ENCODE assay signal across 9 mouse cellular contexts in the genomic region with DNA sequence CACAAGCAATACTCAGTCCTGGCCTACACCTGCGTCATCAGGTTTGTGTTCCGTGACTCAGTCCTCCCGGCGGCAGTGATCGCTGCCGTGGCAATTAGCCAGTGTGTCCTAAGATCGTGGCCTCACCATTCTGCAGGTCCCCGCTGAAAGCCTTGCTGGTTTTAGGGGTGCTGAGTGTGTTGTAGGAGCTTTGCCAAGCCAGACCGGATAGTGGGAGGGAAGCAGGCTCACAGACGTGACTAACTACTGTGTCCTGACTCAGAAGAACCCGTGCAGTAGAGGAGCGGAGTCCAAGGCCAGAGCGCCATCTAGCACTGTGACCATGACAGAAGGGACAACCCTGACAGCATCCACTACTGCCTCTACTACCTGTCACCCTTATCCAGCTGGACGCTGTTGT.
DNase-seq lines count a peak whose midpoint lies in the region.
"Had no signal": no experiment of that assay in that cellular context is flagged by ENCODE, and none has a peak within 500 bp of the region (broad histone marks: within the 10 kb centered on the region; RNA-seq: fewer than 3 reads in every experiment).

No protein-coding gene starts in this region.

- no peak overlapping the region for H3K4me3 ChIP-seq in embryonic facial prominence, embryonic 10.5 days
- H3K4me3 ChIP-seq: embryonic facial prominence, embryonic 15.5 days had no signal

- 88% methylated on average over 14 of the region's 14 CpGs for WGBS in embryonic facial prominence, embryonic 10.5 days

- H3K4me1 ChIP-seq in embryonic facial prominence, embryonic 10.5 days: peaks cover 56% of the 10 kb centered on the region

- no peaks in the 10 kb centered on the region for H3K9me3 ChIP-seq in embryonic facial prominence, embryonic 10.5 days
- H3K9me3 ChIP-seq: embryonic facial prominence, embryonic 15.5 days had no signal

- peaks cover 54% of the 10 kb centered on the region for H3K27me3 ChIP-seq in embryonic facial prominence, embryonic 10.5 days (replicated peaks; ENCODE audit: low read depth, poor library complexity, severe bottlenecking)
- H3K27me3 ChIP-seq: embryonic facial prominence, embryonic 15.5 days had no signal

- H3K36me3 ChIP-seq in embryonic facial prominence, embryonic 10.5 days (replicated peaks): no peaks in the 10 kb centered on the region
- H3K36me3 ChIP-seq: embryonic facial prominence, embryonic 15.5 days had no signal

- DNase-seq in frontal cortex, postnatal 36 days (ENCODE audit: low spot score in 2 of 2): peak; percentile 27 to 31
- no peak for DNase-seq in frontal cortex, postnatal 14 days (ENCODE audit: low spot score in 2 of 2)
- peak; percentile 23 for DNase-seq in ovary, adult 18-20 months (ENCODE audit: low spot score)
- DNase-seq in ovary, postnatal 10 days (ENCODE audit: low spot score): no peak
- no peak for DNase-seq in embryonic facial prominence, embryonic 10.5 days (ENCODE audit: low spot score)
- DNase-seq in left cerebral cortex, adult 8-10 months (ENCODE audit: low spot score in 2 of 2): peak; percentile 9 to 29
- no peak for DNase-seq in yolk sac, embryonic 10.5 days (ENCODE audit: low spot score)
- no peak for DNase-seq in thymus, adult 18-20 months

- peak overlapping the region; percentile 31; the same call in 1 of the 2 replicates for H3K27ac ChIP-seq in embryonic facial prominence, embryonic 10.5 days (replicated peaks)
- H3K27ac ChIP-seq: embryonic facial prominence, embryonic 15.5 days had no signal

Comparison
In these comparisons a context has a peak if more than half of its experiments do, and no peak if none do; other contexts are left out.
1. DNase-seq: peak in frontal cortex, postnatal 36 days (2 of 2), ovary, adult 18-20 months (single experiment) and left cerebral cortex, adult 8-10 months (2 of 2); none in frontal cortex, postnatal 14 days (0 of 2), ovary, postnatal 10 days (single experiment), embryonic facial prominence, embryonic 10.5 days (single experiment), yolk sac, embryonic 10.5 days (single experiment) and thymus, adult 18-20 months (0 of 2).